8 mouse cellular contexts compared by ENCODE assay signal in the genomic region with DNA sequence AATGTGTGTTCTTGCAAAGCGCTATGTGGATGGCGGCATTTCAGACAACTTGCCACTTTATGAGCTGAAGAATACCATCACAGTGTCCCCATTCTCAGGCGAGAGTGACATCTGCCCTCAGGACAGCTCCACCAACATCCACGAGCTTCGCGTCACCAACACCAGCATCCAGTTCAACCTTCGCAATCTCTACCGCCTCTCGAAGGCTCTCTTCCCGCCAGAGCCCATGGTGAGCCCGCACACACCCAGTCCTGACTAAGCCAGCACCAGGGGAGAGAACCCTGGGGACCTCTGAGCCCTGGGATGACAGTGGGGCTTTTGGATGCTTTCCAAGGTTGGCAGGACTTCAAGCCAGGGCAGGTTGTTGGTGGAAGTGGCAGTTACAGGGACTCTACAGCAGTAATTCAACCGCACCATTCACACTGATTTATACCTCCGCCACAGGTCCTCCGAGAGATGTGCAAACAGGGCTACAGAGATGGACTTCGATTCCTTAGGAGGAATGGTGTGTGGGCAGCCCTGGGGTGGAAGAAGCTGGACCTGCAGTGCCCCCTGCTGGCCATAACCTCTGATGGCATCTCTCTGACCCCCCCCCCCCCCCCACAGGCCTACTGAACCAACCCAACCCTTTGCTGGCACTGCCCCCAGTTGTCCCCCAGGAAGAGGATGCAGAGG. TPM values are rescaled to one million over a fixed set of nuclear protein-coding genes. Genes with fewer than 3 reads are reported as not detected.
DNase-seq lines count a peak whose midpoint lies in the region; ATAC-seq and TF ChIP-seq lines count a peak whose summit lies in the region.

No protein-coding gene starts in this region.

- no peak overlapping the region for H3K4me3 ChIP-seq in C2C12 (ENCODE audit: insufficient read depth, poor library complexity, severe bottlenecking)
- H3K4me3 ChIP-seq in kidney, postnatal 0 days (replicated peaks; ENCODE audit: low read depth, low read length): no peak overlapping the region
- H3K4me3 ChIP-seq in olfactory bulb, adult 2 months (ENCODE audit: insufficient read depth, low read depth, low read length): no peak overlapping the region

- no peaks in the 10 kb centered on the region for H3K27me3 ChIP-seq in C2C12 (ENCODE audit: control insufficient read depth, insufficient read depth, insufficient read length)
- no peaks in the 10 kb centered on the region for H3K27me3 ChIP-seq in kidney, postnatal 0 days (ENCODE audit: insufficient read depth, low read length)

- ATAC-seq in kidney, postnatal 0 days (replicated peaks; ENCODE audit: low FRiP score, low read depth): no peak

- no peak overlapping the region for H3K9ac ChIP-seq in kidney, postnatal 0 days (ENCODE audit: low read depth, low read length)

- DNase-seq in heart, adult 8-10 months (ENCODE audit: low spot score): peak; percentile 44
- no peak for DNase-seq in heart, postnatal 25 days (ENCODE audit: low spot score)
- DNase-seq in adrenal gland, postnatal 36 days: peak; percentile 68 to 76
- peak; percentile 58 for DNase-seq in kidney, postnatal 0 days (ENCODE audit: low spot score)
- DNase-seq in layer of hippocampus, adult 8-10 months (ENCODE audit: low spot score in 2 of 2): no peak
- no peak for DNase-seq in layer of hippocampus, postnatal 14 days (ENCODE audit: low spot score in 2 of 2)

- peak; percentile 44 for TF ChIP-seq CTCF in C2C12 (IDR thresholded peaks at IDR 0.05; ENCODE audit: control insufficient read depth, insufficient read depth, insufficient read length)
- peak; percentile 69 for TF ChIP-seq CTCF in kidney, postnatal 0 days (IDR thresholded peaks at IDR 0.05; ENCODE audit: low read depth)
- peak; percentile 37; the same call in 1 of the 2 replicates for TF ChIP-seq CTCF in olfactory bulb, adult 2 months (IDR thresholded peaks at IDR 0.05; ENCODE audit: insufficient read depth, low read depth, low read length)

- no peak overlapping the region for H3K27ac ChIP-seq in kidney, postnatal 0 days
- H3K27ac ChIP-seq in olfactory bulb, adult 2 months (ENCODE audit: insufficient read depth, low read depth, low read length): no peak overlapping the region

- intact Hi-C loops in heart, postnatal 25 days (cut with DNase I): loop anchor here (5.0 kb wide), 1 partner anchor 46 kb away; the partner anchor contains the start of gene Gatd1

- H3K36me3 ChIP-seq in C2C12 (ENCODE audit: control insufficient read depth, insufficient read depth): peaks cover 3% of the 10 kb centered on the region
- H3K36me3 ChIP-seq in kidney, postnatal 0 days (ENCODE audit: insufficient read depth, low read length): peaks cover 13% of the 10 kb centered on the region; the same call in 1 of the 2 replicates

- no peak overlapping the region for H3ac ChIP-seq in C2C12 (ENCODE audit: control insufficient read depth, insufficient read length, low read depth)

- H3K4me1 ChIP-seq in kidney, postnatal 0 days (replicated peaks; ENCODE audit: insufficient read depth, low read length): peaks cover 15% of the 10 kb centered on the region
- peaks cover 26% of the 10 kb centered on the region for H3K4me1 ChIP-seq in olfactory bulb, adult 2 months (ENCODE audit: control insufficient read depth, insufficient read depth, low read length)

- WGBS in kidney, postnatal 0 days: 75% methylated on average over 15 of the region's 15 CpGs
- WGBS in olfactory bulb, adult 2 months: 89% methylated on average over 15 of the region's 15 CpGs

- H3K4me2 ChIP-seq in kidney, postnatal 0 days (ENCODE audit: low read length): no peak overlapping the region

- no peaks in the 10 kb centered on the region for H3K9me3 ChIP-seq in kidney, postnatal 0 days (replicated peaks; ENCODE audit: low read length)

- no peaks in the 10 kb centered on the region for H3K79me2 ChIP-seq in C2C12 (ENCODE audit: control insufficient read depth, insufficient read depth)

- H3K79me3 ChIP-seq in C2C12 (ENCODE audit: low read depth): no peaks in the 10 kb centered on the region

- no peak for TF ChIP-seq POLR2A in olfactory bulb, adult 2 months (IDR thresholded peaks at IDR 0.05; ENCODE audit: insufficient read depth, low read depth, low read length)

TF ChIP-seq in C2C12, 6 proteins besides CTCF, POLR2A, EP300 and RAD21:
- TF ChIP-seq FOSL1 (IDR thresholded peaks at IDR 0.05; ENCODE audit: insufficient read depth, low read length, poor library complexity, severe bottlenecking): no peak
- TF ChIP-seq USF1 (IDR thresholded peaks at IDR 0.05; ENCODE audit: low read depth): no peak
- TF ChIP-seq MAX (IDR thresholded peaks at IDR 0.05): no peak
- no peak for TF ChIP-seq MYOD1 (IDR thresholded peaks at IDR 0.05; ENCODE audit: control insufficient read depth, insufficient read length, low read depth)
- no peak for TF ChIP-seq MYOG (IDR thresholded peaks at IDR 0.05; ENCODE audit: control insufficient read depth, extremely low read depth, insufficient read length)
- TF ChIP-seq CEBPB (IDR thresholded peaks at IDR 0.05; ENCODE audit: low read depth): no peak

RNA-seq across cellular contexts. Expression of gene Cracr2b, which starts 2.8 kb away (rescaled TPM):
- 10 to 100 TPM; 17.7 to 24.2 (median 19.1) TPM for total RNA-seq in heart, adult 8-10 months (2022)
- 10 to 100 TPM; 19.7 to 23.1 TPM for total RNA-seq in heart, postnatal 25 days (2021)
- polyA plus RNA-seq in C2C12 (2012; fragmentation: generic; extraction: Trizol): 4.5 TPM
- 10 to 100 TPM in 1 of 2 experiments, 1 to 10 TPM in 1; 9.5 to 13.1 TPM for total RNA-seq in adrenal gland, postnatal 36 days (2021)
- polyA plus RNA-seq in kidney, postnatal 0 days (2015; fragmentation: Nextera tagmentation; extraction: Ambion mirVana): 16.1 and 20.5 TPM in 2 replicates
- polyA plus RNA-seq in olfactory bulb, adult 2 months (2012; ENCODE audit: insufficient read depth, insufficient read length, low replicate concordance, missing spikeins): not detected in 2 replicates
- total RNA-seq in layer of hippocampus, adult 8-10 months (2022): 1 to 10 TPM; 4.0 to 5.8 (median 4.9) TPM
- 1 to 10 TPM; 5.5 to 6.6 TPM for total RNA-seq in layer of hippocampus, postnatal 14 days (2021)

RNA-seq across cellular contexts. Expression of gene Pnpla2, which starts 3.1 kb away (rescaled TPM):
- total RNA-seq in heart, adult 8-10 months (2022): 100 to 1,000 TPM; 419 to 549 (median 431) TPM
- 100 to 1,000 TPM; 409 to 426 TPM for total RNA-seq in heart, postnatal 25 days (2021)
- polyA plus RNA-seq in C2C12 (2012; fragmentation: generic; extraction: Trizol): 32.8 TPM
- total RNA-seq in adrenal gland, postnatal 36 days (2021): 100 to 1,000 TPM; 875 to 879 TPM
- polyA plus RNA-seq in kidney, postnatal 0 days (2015; fragmentation: Nextera tagmentation; extraction: Ambion mirVana): 68.0 and 72.9 TPM in 2 replicates
- not detected in 2 replicates for polyA plus RNA-seq in olfactory bulb, adult 2 months (2012; ENCODE audit: insufficient read depth, insufficient read length, low replicate concordance, missing spikeins)
- total RNA-seq in layer of hippocampus, adult 8-10 months (2022): 10 to 100 TPM; 23.0 to 31.8 (median 24.3) TPM
- 10 to 100 TPM; 32.4 to 36.6 TPM for total RNA-seq in layer of hippocampus, postnatal 14 days (2021)

RNA-seq across cellular contexts. Expression of gene Cd151, which starts 9.1 kb away (rescaled TPM):
- 100 to 1,000 TPM; 331 to 351 (median 345) TPM for total RNA-seq in heart, adult 8-10 months (2022)
- 100 to 1,000 TPM; 280 TPM for total RNA-seq in heart, postnatal 25 days (2021)
- 334 TPM for polyA plus RNA-seq in C2C12 (2012; fragmentation: generic; extraction: Trizol)
- 100 to 1,000 TPM; 331 to 418 TPM for total RNA-seq in adrenal gland, postnatal 36 days (2021)
- 36.1 and 37.2 TPM in 2 replicates for polyA plus RNA-seq in kidney, postnatal 0 days (2015; fragmentation: Nextera tagmentation; extraction: Ambion mirVana)
- not detected in 2 replicates for polyA plus RNA-seq in olfactory bulb, adult 2 months (2012; ENCODE audit: insufficient read depth, insufficient read length, low replicate concordance, missing spikeins)
- total RNA-seq in layer of hippocampus, adult 8-10 months (2022): 10 to 100 TPM; 27.3 to 42.2 (median 32.0) TPM
- 10 to 100 TPM; 29.5 to 33.8 TPM for total RNA-seq in layer of hippocampus, postnatal 14 days (2021)

RNA-seq across cellular contexts. Expression of gene Rplp2, which starts 11.0 kb away (rescaled TPM):
- total RNA-seq in heart, adult 8-10 months (2022): 100 to 1,000 TPM; 796 to 941 (median 846) TPM
- 100 to 1,000 TPM; 862 to 950 TPM for total RNA-seq in heart, postnatal 25 days (2021)
- polyA plus RNA-seq in C2C12 (2012; fragmentation: generic; extraction: Trizol): 4,785 TPM
- total RNA-seq in adrenal gland, postnatal 36 days (2021): 1,000 to 10,000 TPM; 1,094 to 1,114 TPM
- polyA plus RNA-seq in kidney, postnatal 0 days (2015; fragmentation: Nextera tagmentation; extraction: Ambion mirVana): 1,479 and 1,595 TPM in 2 replicates
- 977 TPM in 1 of 2 replicates, not detected in the other for polyA plus RNA-seq in olfactory bulb, adult 2 months (2012; ENCODE audit: insufficient read depth, insufficient read length, low replicate concordance, missing spikeins)
- total RNA-seq in layer of hippocampus, adult 8-10 months (2022): 100 to 1,000 TPM; 490 to 734 (median 578) TPM
- total RNA-seq in layer of hippocampus, postnatal 14 days (2021): 100 to 1,000 TPM; 577 to 590 TPM

RNA-seq across cellular contexts. Expression of gene Pidd1, which starts 14.3 kb away (rescaled TPM):
- total RNA-seq in heart, adult 8-10 months (2022): under 1 TPM; 0.32 to 0.62 (median 0.44) TPM
- under 1 TPM; 0.39 to 0.86 TPM for total RNA-seq in heart, postnatal 25 days (2021)
- 9.5 TPM for polyA plus RNA-seq in C2C12 (2012; fragmentation: generic; extraction: Trizol)
- 1 to 10 TPM; 1.5 to 2.3 TPM for total RNA-seq in adrenal gland, postnatal 36 days (2021)
- polyA plus RNA-seq in kidney, postnatal 0 days (2015; fragmentation: Nextera tagmentation; extraction: Ambion mirVana): 3.6 and 5.1 TPM in 2 replicates
- not detected in 2 replicates for polyA plus RNA-seq in olfactory bulb, adult 2 months (2012; ENCODE audit: insufficient read depth, insufficient read length, low replicate concordance, missing spikeins)
- 1 to 10 TPM; 1.1 to 2.0 (median 1.5) TPM for total RNA-seq in layer of hippocampus, adult 8-10 months (2022)
- 1 to 10 TPM; 1.9 TPM for total RNA-seq in layer of hippocampus, postnatal 14 days (2021)

Comparison
In these comparisons a context has a peak if more than half of its experiments do, and no peak if none do; other contexts are left out.
1. DNase-seq: peak in heart, adult 8-10 months (single experiment), adrenal gland, postnatal 36 days (2 of 2) and kidney, postnatal 0 days (single experiment); none in heart, postnatal 25 days (single experiment), layer of hippocampus, adult 8-10 months (0 of 2) and layer of hippocampus, postnatal 14 days (0 of 2).
2. RNA of gene Pnpla2, which starts 3.1 kb away (total RNA-seq): 875 to 879 TPM in adrenal gland, postnatal 36 days, 419 to 549 TPM in heart, adult 8-10 months and 409 to 426 TPM in heart, postnatal 25 days; 32.4 to 36.6 TPM in layer of hippocampus, postnatal 14 days and 23.0 to 31.8 TPM in layer of hippocampus, adult 8-10 months; every median in the first group is over 10 times any median in the second.
3. RNA of gene Cd151, which starts 9.1 kb away (total RNA-seq): 331 to 418 TPM in adrenal gland, postnatal 36 days, 331 to 351 TPM in heart, adult 8-10 months and 280 TPM in heart, postnatal 25 days; 27.3 to 42.2 TPM in layer of hippocampus, adult 8-10 months and 29.5 to 33.8 TPM in layer of hippocampus, postnatal 14 days; every median in the first group is over 4 times any median in the second.
4. Peak in every context shown above with its lines, with median percentiles within 50 percentile points of each other: CTCF ChIP-seq.